Mouse (Mus musculus) embryonic facial prominence, embryonic 11.5 days (tissue): ENCODE results near the gene Ccdc97. TPM values are rescaled to one million over a fixed set of nuclear protein-coding genes. Genes with fewer than 3 reads are reported as not detected.

Source experiments
- ATAC-seq: fragments of 200-750 bp; cut with Nextera tagmentation; replicated peaks from 2 replicates; pipeline ENCODE4 v1.8.0; 2017; ENCODE audit warnings: low read depth; ENCODE audit not compliant: insufficient number of reproducible peaks, low FRiP score, low TSS enrichment
- DNase-seq: peaks from one replicate; pipeline ENCODE4 v3.0.0-alpha.2; 2015; ENCODE audit warnings: low spot score
- H3K27ac ChIP-seq: fragments of 300-500 bp; sonication (generic); replicated peaks from 2 replicates; pipeline ENCODE4 v1.5.1; 2014; ENCODE audit warnings: mild to moderate bottlenecking, low read depth, low read length, control low read depth
- H3K27me3 ChIP-seq: fragments of 300-500 bp; sonication (generic); 2 replicates; pipeline ENCODE4 v1.6.1; 2014; ENCODE audit warnings: mild to moderate bottlenecking, low read length, moderate library complexity, mixed read lengths; ENCODE audit not compliant: control insufficient read depth, insufficient read depth
- H3K36me3 ChIP-seq: fragments of 300-500 bp; sonication (generic); replicated peaks from 2 replicates; pipeline ENCODE4 v1.6.1; 2014; ENCODE audit warnings: low read depth, mild to moderate bottlenecking, low read length, moderate library complexity, mixed read lengths; ENCODE audit not compliant: control insufficient read depth, insufficient read depth
- H3K4me1 ChIP-seq: fragments of 300-500 bp; sonication (generic); 2 replicates; pipeline ENCODE4 v1.6.1; 2014; ENCODE audit warnings: low read length, mixed read lengths; ENCODE audit not compliant: control insufficient read depth, insufficient read depth
- H3K4me2 ChIP-seq: fragments of 300-500 bp; sonication (generic); 2 replicates; pipeline ENCODE4 v1.6.1; 2014; ENCODE audit warnings: low read depth, mild to moderate bottlenecking, control low read depth, low read length, moderate library complexity
- H3K4me3 ChIP-seq: fragments of 300-500 bp; sonication (generic); 2 replicates; pipeline ENCODE4 v1.5.1; 2014; ENCODE audit warnings: low read depth, low read length, control low read depth
- H3K9ac ChIP-seq: fragments of 300-500 bp; sonication (generic); replicated peaks from 2 replicates; pipeline ENCODE4 v1.6.1; 2014; ENCODE audit warnings: mild to moderate bottlenecking, control low read depth, low read length
- H3K9me3 ChIP-seq: fragments of 300-500 bp; sonication (generic); replicated peaks from 2 replicates; pipeline ENCODE4 v1.6.1; 2016; ENCODE audit warnings: mild to moderate bottlenecking, low read length, inconsistent platforms, mixed read lengths; ENCODE audit not compliant: control insufficient read depth
- WGBS: fragments of 180-500 bp; shearing (Covaris S2); extraction: QIAGEN DNeasy Blood & Tissue Kit; methylation state at CpG from one replicate; pipeline ENCODE4 v1.1.7; 2014; 5-methylcytosine and 5-hydroxymethylcytosine counted together
- polyA plus RNA-seq: library from polyadenylated mRNA; unstranded; fragments of >200 nt; fragmentation: Nextera tagmentation; extraction: Ambion mirVana; gene quantifications from 2 replicates; pipeline ENCODE4 v1.2.1, GENCODE M21; 2014

Ccdc97 gene
- polyA plus RNA-seq, 1 experiment from 2014 or later = 23.2 TPM

- no peak overlapping the region for H3K4me3 ChIP-seq
- no peak overlapping the region for H3K9ac ChIP-seq
- H3K4me1 ChIP-seq = peaks cover under 1% of the 10 kb centered on the region; the same call in 1 of the 2 replicates
- no peaks in the 10 kb centered on the region for H3K9me3 ChIP-seq
- 90% methylated on average over 3 of the region's 3 CpGs for WGBS
- DNase-seq (no peak), ATAC-seq (no peak)
- H3K27ac ChIP-seq = no peak overlapping the region
- H3K36me3 ChIP-seq = peaks cover 21% of the 10 kb centered on the region
- no peak overlapping the region for H3K4me2 ChIP-seq
- no peaks in the 10 kb centered on the region for H3K27me3 ChIP-seq
Measured at GRCm38 (mm10) chr7:25717478-25717877, 1.4 kb downstream of the Ccdc97 start.

- Histone ChIP-seq H3K4me1 (peaks cover 10% of the 10 kb centered on the region), H3K9ac (no peak overlapping the region), H3K27me3 (no peaks in the 10 kb centered on the region), H3K4me3 (no peak overlapping the region), H3K4me2 (no peak overlapping the region), H3K27ac (no peak overlapping the region), H3K9me3 (no peaks in the 10 kb centered on the region), H3K36me3 (peaks cover 18% of the 10 kb centered on the region)
- ATAC-seq = no peak
- 95% methylated on average over 22 of the region's 22 CpGs for WGBS
- DNase-seq = no peak
Measured at GRCm38 (mm10) chr7:25715731-25716271, 3.1 kb downstream of the Ccdc97 start.

- peaks cover 18% of the 10 kb centered on the region for H3K36me3 ChIP-seq
- DNase-seq = no peak
Measured at GRCm38 (mm10) chr7:25714581-25714980, 4.3 kb downstream of the Ccdc97 start.

GRCm38 (mm10) chr7:25712801-25713200 is 6.1 kb downstream of the Ccdc97 start:
- Histone ChIP-seq H3K9ac (no peak overlapping the region), H3K4me2 (no peak overlapping the region), H3K4me1 (peaks cover 20% of the 10 kb centered on the region), H3K9me3 (no peaks in the 10 kb centered on the region), H3K27ac (no peak overlapping the region), H3K36me3 (peaks cover 18% of the 10 kb centered on the region), H3K4me3 (no peak overlapping the region), H3K27me3 (no peaks in the 10 kb centered on the region)
- WGBS = 85% methylated on average over 9 of the region's 9 CpGs
- no peak for DNase-seq
- ATAC-seq = no peak

More at GRCm38 (mm10) chr7:25714581-25714980, 4.3 kb downstream of the Ccdc97 start:
- Histone ChIP-seq H3K4me3 (no peak overlapping the region), H3K9ac (no peak overlapping the region), H3K9me3 (no peaks in the 10 kb centered on the region), H3K27me3 (no peaks in the 10 kb centered on the region), H3K27ac (no peak overlapping the region), H3K4me2 (no peak overlapping the region), H3K4me1 (peaks cover 17% of the 10 kb centered on the region)
- 91% methylated on average over 8 of the region's 8 CpGs for WGBS
- no peak for ATAC-seq

- H3K9me3 ChIP-seq = no peaks in the 10 kb centered on the region
- H3K27ac ChIP-seq = 0 out of 2 replicates have a peak overlapping the region, but pooled peaks have one; percentile 35
- ATAC-seq (peak; percentile 60), DNase-seq (peak; percentile 70)
- H3K27me3 ChIP-seq = no peaks in the 10 kb centered on the region
- H3K4me1 ChIP-seq = peaks cover 20% of the 10 kb centered on the region
- 6% methylated on average over 7 of the region's 7 CpGs for WGBS
- H3K9ac ChIP-seq = peak overlapping the region; percentile 37; the same call in 1 of the 2 replicates
- peak overlapping the region; percentile 19; the same call in 1 of the 2 replicates for H3K4me2 ChIP-seq
- peaks cover 18% of the 10 kb centered on the region for H3K36me3 ChIP-seq
- H3K4me3 ChIP-seq = no peak overlapping the region
Measured at GRCm38 (mm10) chr7:25711731-25712197, 7.1 kb downstream of the Ccdc97 start.

GRCm38 (mm10) chr7:25711165-25711564 is 7.7 kb downstream of the Ccdc97 start:
- Histone ChIP-seq H3K4me1 (peaks cover 20% of the 10 kb centered on the region), H3K36me3 (peaks cover 18% of the 10 kb centered on the region), H3K27me3 (no peaks in the 10 kb centered on the region), H3K4me3 (no peak overlapping the region), H3K27ac (no peak overlapping the region), H3K4me2 (no peak overlapping the region), H3K9me3 (no peaks in the 10 kb centered on the region), H3K9ac (no peak overlapping the region)
- ATAC-seq (0 out of 2 replicates have a peak, but pooled peaks have one; percentile 3), DNase-seq (no peak)
- WGBS = 60% methylated on average over 5 of the region's 5 CpGs

- Histone ChIP-seq H3K4me1 (peaks cover 20% of the 10 kb centered on the region), H3K27me3 (no peaks in the 10 kb centered on the region), H3K9me3 (no peaks in the 10 kb centered on the region), H3K36me3 (peaks cover 14% of the 10 kb centered on the region), H3K4me3 (no peak overlapping the region), H3K27ac (0 out of 2 replicates have a peak overlapping the region, but pooled peaks have one; percentile 28), H3K4me2 (peak overlapping the region; percentile 23), H3K9ac (peak overlapping the region; percentile 41)
- 5% methylated on average over 7 of the region's 7 CpGs for WGBS
- DNase-seq (no peak), ATAC-seq (0 out of 2 replicates have a peak, but pooled peaks have one; percentile 36)
Measured at GRCm38 (mm10) chr7:25710519-25711130, 8.3 kb downstream of the Ccdc97 start.

GRCm38 (mm10) chr7:25709961-25710360 is 8.9 kb downstream of the Ccdc97 start:
- no peaks in the 10 kb centered on the region for H3K9me3 ChIP-seq
- H3K4me1 ChIP-seq = peaks cover 20% of the 10 kb centered on the region
- peak overlapping the region; percentile 41 for H3K9ac ChIP-seq
- 12% methylated on average over 12 of the region's 12 CpGs for WGBS
- no peak overlapping the region for H3K27ac ChIP-seq
- ATAC-seq = no peak
- H3K4me2 ChIP-seq = no peak overlapping the region
- no peak overlapping the region for H3K4me3 ChIP-seq
- H3K36me3 ChIP-seq = peaks cover 8% of the 10 kb centered on the region
- H3K27me3 ChIP-seq = no peaks in the 10 kb centered on the region
- DNase-seq = no peak
